Mouse (Mus musculus): Measurements from ENCODE around the gene Uvssa. TPM values are rescaled to one million over a fixed set of nuclear protein-coding genes. Genes with fewer than 3 reads are reported as not detected.
A peak's percentile ranks its signal among the peaks of the same experiment; 100 is the strongest.
"Not testable (repeated sequence)": the region's sequence is repeated elsewhere in the genome, so short reads cannot be mapped to it uniquely, and the experiment has no call there.

Gene Uvssa
- polyA plus RNA-seq (2014; fragmentation: Nextera tagmentation; extraction: Ambion mirVana) = 8.2 and 8.4 TPM in 2 replicates

DNA sequence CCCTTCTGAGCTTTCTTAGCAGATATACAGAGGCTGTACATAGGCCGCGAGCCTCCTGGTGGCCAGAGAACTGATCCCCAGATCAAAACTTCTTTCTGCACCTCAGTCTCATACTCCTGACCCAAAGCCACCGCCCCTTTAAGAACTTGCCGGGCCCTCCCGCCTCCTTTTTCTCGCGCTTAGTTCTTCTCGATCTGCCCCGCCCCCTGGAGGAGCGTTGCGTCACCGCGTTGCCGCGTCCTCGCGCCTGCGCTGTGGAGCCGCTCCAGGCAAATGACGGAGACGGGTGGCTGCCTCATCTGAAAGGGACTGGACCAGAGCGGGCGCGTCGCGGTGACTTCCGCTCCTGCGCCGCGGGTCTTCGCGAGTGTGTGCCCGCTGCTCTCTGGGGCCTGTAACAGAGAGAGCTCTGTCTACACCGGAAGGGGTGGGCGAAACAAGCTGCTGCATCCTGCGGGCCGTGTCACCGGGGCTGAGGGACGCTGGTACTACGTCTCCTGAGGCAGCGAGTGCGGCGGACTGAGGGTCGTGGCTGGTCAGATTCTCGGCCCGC lies at the start of gene Uvssa:
Gene Uvssa (plus strand): TSS at position 248 of the 553 bp plus-strand sequence.
- H3K4me2 ChIP-seq = peak within 1 kb of the TSS; percentile 89
- H3K9me3 ChIP-seq (ENCODE audit: low read depth, low read length) = no peaks in the 10 kb centered on the region
- TF ChIP-seq CTCF (IDR thresholded peaks at IDR 0.05; ENCODE audit: low read depth) = peak; percentile 60
- 0 out of 2 replicates have a peak, but pooled peaks cover 3% of the 10 kb centered on the region for H3K4me1 ChIP-seq (ENCODE audit: insufficient read depth)
- WGBS = under 1% methylated on average over 46 of the region's 46 CpGs
- H3K4me3 ChIP-seq (ENCODE audit: low read depth, low read length) = peak within 1 kb of the TSS; percentile 63
- DNase-seq = peak; percentile 100
- peak; percentile 99 for ATAC-seq (ENCODE audit: insufficient read depth)
- no peaks in the 10 kb centered on the region for H3K27me3 ChIP-seq (ENCODE audit: insufficient read depth, low read length)
- peaks cover 7% of the 10 kb centered on the region for H3K36me3 ChIP-seq (ENCODE audit: insufficient read depth)
- peak within 1 kb of the TSS; percentile 81 for H3K9ac ChIP-seq
- peak within 1 kb of the TSS; percentile 97 for H3K27ac ChIP-seq (ENCODE audit: low read depth)

DNA sequence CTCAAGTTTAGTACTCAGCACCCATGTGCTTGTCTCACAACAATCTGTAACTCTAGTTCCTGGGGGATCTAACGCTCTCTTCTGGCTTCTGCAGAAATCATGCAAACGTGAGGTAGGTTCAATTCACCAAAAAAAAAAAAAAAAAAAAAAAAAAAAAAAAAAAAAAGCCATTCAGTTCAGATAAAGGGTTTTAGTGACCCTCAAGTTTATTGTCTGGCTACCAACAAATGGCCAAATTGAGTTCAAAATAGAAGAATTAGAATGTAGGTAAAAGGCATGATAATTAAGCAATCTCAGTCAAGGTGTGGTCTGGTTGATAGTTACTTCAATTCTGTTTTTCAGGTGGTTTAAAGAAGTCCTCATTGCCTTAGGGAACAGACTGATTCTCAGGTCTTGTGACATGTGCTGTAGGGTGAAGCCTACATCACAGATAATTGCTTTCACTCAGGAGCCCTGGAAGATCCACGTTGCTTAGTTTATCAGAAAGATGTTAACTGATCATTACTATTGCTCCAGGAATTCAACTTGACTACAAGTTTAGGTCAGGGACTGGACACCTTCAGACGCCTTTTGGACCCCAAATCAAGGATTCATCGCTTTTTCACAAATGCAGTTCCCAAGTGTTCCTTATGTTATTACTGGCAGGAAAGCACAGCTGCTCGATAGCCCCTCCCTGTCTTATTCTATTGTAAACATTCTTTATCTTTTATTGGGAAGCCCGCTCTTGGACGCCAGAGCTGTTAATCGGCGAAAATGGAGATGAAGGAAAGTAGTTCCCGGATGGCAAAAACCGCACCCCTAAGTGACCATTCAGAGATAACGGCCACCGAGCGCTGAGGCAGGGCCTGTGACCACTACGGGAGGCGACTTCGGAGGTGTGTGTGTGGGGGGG lies 43.7 kb upstream of the Uvssa start:
- no peak for DNase-seq
- ATAC-seq (ENCODE audit: insufficient read depth) = no peak
- H3K4me1 ChIP-seq (ENCODE audit: insufficient read depth) = 0 out of 2 replicates have a peak, but pooled peaks cover 7% of the 10 kb centered on the region

DNA sequence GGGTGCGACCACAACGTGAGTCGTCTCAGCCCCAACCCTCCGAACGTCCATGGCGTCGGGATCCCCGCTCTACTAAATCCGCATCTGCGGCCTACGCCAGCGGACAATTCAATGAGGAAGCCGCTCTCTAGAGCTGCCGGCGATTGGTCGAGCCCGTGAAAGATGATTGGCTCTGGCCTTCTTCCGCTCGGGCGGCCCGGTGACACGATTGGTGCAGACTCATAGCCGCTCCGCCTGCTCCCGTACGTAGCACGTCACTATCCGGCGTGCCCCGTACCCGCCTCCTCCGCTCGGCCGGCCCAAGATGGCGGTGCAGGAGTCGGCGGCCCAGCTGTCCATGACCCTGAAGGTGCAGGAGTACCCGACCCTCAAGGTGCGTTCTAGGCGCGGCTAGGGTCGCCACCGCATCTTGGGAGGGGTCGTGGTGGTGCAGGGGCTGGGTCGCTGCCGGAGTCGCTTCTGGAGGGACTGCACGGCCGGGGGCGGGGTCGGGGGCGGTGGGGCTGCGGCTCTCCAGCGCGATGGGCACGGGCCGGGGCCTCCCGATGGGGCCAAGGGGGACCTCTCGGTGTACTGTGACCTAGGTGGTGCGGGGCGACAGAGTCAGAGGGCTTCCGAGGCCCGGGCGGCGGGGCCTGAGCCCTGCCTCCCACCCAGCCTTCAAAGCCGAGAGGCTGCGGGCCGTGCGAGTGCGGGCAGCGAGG lies 42.9 kb upstream of the Uvssa start, which contains the start of gene Maea:
Gene Maea (plus strand): TSS at position 237 of the 704 bp plus-strand sequence.
- Histone ChIP-seq H3K4me3 (ENCODE audit: low read depth, low read length) (peak within 1 kb of the TSS; percentile 98), H3K9ac (peak within 1 kb of the TSS; percentile 93), H3K27me3 (ENCODE audit: insufficient read depth, low read length) (no peaks in the 10 kb centered on the region), H3K27ac (ENCODE audit: low read depth) (peak within 1 kb of the TSS; percentile 88), H3K4me1 (ENCODE audit: insufficient read depth) (0 out of 2 replicates have a peak, but pooled peaks cover 7% of the 10 kb centered on the region), H3K9me3 (ENCODE audit: low read depth, low read length) (no peaks in the 10 kb centered on the region), H3K4me2 (peak within 1 kb of the TSS; percentile 81), H3K36me3 (ENCODE audit: insufficient read depth) (peaks cover 13% of the 10 kb centered on the region; the same call in 1 of the 2 replicates)
- no peak for TF ChIP-seq CTCF (IDR thresholded peaks at IDR 0.05; ENCODE audit: low read depth)
- peak; percentile 98 for DNase-seq
- peak; percentile 100 for ATAC-seq (ENCODE audit: insufficient read depth)
- under 1% methylated on average over 71 of the region's 71 CpGs for WGBS

More for the DNA sequence above, 43.7 kb upstream of the Uvssa start:
- Histone ChIP-seq H3K27ac (ENCODE audit: low read depth) (peak overlapping the region; percentile 88), H3K9me3 (ENCODE audit: low read depth, low read length) (no peaks in the 10 kb centered on the region), H3K9ac (peak overlapping the region; percentile 69), H3K4me3 (ENCODE audit: low read depth, low read length) (peak overlapping the region; percentile 98), H3K36me3 (ENCODE audit: insufficient read depth) (peaks cover 13% of the 10 kb centered on the region; the same call in 1 of the 2 replicates), H3K27me3 (ENCODE audit: insufficient read depth, low read length) (no peaks in the 10 kb centered on the region), H3K4me2 (peak overlapping the region; percentile 81)
- 18% methylated on average over 18 of the region's 18 CpGs for WGBS
- TF ChIP-seq CTCF (IDR thresholded peaks at IDR 0.05; ENCODE audit: low read depth) = no peak

DNA sequence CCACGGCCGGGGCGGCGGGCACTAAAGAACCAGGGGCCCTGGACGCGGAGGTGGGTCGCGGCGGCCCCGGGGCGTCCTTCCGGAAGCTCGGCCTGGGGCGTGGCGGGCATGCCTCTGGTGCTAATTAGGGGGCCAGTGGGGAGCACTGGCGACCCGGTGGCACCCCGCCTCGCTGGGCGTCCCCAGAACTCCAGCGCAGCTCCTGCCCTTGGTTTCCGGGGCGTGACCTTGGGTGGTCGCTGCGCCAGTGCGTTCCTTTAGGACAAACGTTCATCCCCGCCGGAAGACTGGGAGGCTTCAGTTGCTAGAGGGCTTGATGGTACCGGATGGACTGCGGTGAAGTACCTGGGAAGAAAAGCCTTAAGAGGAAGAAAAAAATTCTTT lies 42.4 kb upstream of the Uvssa start:
- Histone ChIP-seq H3K4me2 (peak overlapping the region; percentile 81), H3K4me1 (ENCODE audit: insufficient read depth) (0 out of 2 replicates have a peak, but pooled peaks cover 7% of the 10 kb centered on the region), H3K27me3 (ENCODE audit: insufficient read depth, low read length) (no peaks in the 10 kb centered on the region), H3K9me3 (ENCODE audit: low read depth, low read length) (no peaks in the 10 kb centered on the region), H3K27ac (ENCODE audit: low read depth) (peak overlapping the region; percentile 83), H3K36me3 (ENCODE audit: insufficient read depth) (peaks cover 13% of the 10 kb centered on the region; the same call in 1 of the 2 replicates), H3K4me3 (ENCODE audit: low read depth, low read length) (peak overlapping the region; percentile 98), H3K9ac (peak overlapping the region; percentile 93)
- ATAC-seq (ENCODE audit: insufficient read depth) = no peak
- WGBS = under 1% methylated on average over 31 of the region's 31 CpGs
- peak; percentile 61 for DNase-seq
- TF ChIP-seq CTCF (IDR thresholded peaks at IDR 0.05; ENCODE audit: low read depth) = no peak

DNA sequence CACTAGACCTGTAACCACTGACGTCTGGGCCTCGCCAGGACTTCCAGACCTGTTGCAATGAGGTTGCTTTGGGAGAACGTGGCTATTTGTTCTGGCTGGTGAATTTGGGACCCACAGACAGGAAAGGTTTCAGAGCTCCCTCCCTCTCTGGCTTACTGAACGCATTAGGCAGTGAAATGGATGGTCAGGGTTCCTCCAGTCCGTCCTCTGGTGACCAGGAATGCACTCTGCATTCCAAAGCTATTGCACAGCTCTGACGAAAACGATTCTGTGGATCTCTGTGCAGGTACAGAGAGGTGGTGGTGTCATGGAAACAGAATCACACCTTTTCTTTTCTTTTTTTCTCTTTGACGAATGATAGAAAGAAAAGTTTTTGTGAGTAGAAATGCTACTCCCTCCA lies 41.1 kb upstream of the Uvssa start:
- 0 out of 2 replicates have a peak, but pooled peaks cover 7% of the 10 kb centered on the region for H3K4me1 ChIP-seq (ENCODE audit: insufficient read depth)
- H3K9ac ChIP-seq = no peak overlapping the region
- no peak for ATAC-seq (ENCODE audit: insufficient read depth)
- 62% methylated on average over 8 of the region's 8 CpGs for WGBS
- H3K4me2 ChIP-seq = peak overlapping the region; percentile 81
- no peaks in the 10 kb centered on the region for H3K27me3 ChIP-seq (ENCODE audit: insufficient read depth, low read length)
- no peaks in the 10 kb centered on the region for H3K9me3 ChIP-seq (ENCODE audit: low read depth, low read length)
- peak; percentile 28 for DNase-seq
- TF ChIP-seq CTCF (IDR thresholded peaks at IDR 0.05; ENCODE audit: low read depth) = no peak
- peaks cover 13% of the 10 kb centered on the region; the same call in 1 of the 2 replicates for H3K36me3 ChIP-seq (ENCODE audit: insufficient read depth)
- H3K4me3 ChIP-seq (ENCODE audit: low read depth, low read length) = no peak overlapping the region
- H3K27ac ChIP-seq (ENCODE audit: low read depth) = no peak overlapping the region

DNA sequence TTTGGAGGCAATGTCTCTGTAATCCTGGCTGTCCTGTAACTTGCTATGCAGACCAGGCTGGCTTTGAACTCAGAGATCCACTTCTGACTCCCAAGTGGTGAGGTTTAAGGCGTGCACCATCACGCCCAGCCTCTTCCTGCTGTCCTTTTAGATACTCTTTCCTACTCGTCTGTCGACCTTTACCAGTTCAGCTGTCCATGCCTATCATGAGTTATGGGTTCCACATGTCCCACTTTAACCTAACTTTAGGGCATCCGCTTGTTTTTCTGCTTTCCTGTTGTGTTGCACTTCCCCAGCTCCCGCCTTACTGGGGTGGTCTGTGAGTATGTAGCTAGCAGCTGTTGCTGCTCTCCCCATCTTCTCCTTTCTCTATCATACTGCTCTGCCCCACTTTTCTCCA lies 37.2 kb upstream of the Uvssa start:
- Histone ChIP-seq H3K4me1 (ENCODE audit: insufficient read depth) (0 out of 2 replicates have a peak, but pooled peaks cover 3% of the 10 kb centered on the region), H3K27ac (ENCODE audit: low read depth) (no peak overlapping the region), H3K36me3 (ENCODE audit: insufficient read depth) (peaks cover 13% of the 10 kb centered on the region; the same call in 1 of the 2 replicates), H3K9ac (no peak overlapping the region), H3K4me3 (ENCODE audit: low read depth, low read length) (no peak overlapping the region), H3K27me3 (ENCODE audit: insufficient read depth, low read length) (no peaks in the 10 kb centered on the region), H3K4me2 (no peak overlapping the region), H3K9me3 (ENCODE audit: low read depth, low read length) (no peaks in the 10 kb centered on the region)
- WGBS = 75% methylated on average over 6 of the region's 6 CpGs
- no peak for ATAC-seq (ENCODE audit: insufficient read depth)
- TF ChIP-seq CTCF (IDR thresholded peaks at IDR 0.05; ENCODE audit: low read depth) = no peak
- DNase-seq = no peak

DNA sequence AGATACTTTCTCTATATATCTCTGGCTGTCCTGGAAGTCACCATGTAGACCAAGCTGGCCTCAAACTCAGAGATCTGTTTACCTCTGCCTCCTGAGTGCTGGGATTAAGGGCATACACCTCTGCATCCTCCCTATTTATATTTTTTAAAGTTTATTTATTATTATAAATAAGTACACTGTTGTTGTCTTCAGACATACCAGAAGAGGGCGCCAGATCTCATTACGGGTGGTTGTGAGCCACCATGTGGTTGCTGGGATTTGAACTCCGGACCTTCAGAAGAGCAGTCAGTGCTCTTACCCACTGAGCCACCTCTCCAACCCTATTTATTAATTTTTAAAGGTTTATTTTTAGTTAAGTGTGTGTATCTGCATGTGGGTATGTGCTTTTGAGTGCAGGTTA lies 36.1 kb upstream of the Uvssa start:
- DNase-seq; H3K9ac ChIP-seq; ATAC-seq (ENCODE audit: insufficient read depth); H3K4me2 ChIP-seq; H3K9me3 ChIP-seq (ENCODE audit: low read depth, low read length); H3K4me1 ChIP-seq (ENCODE audit: insufficient read depth); H3K27me3 ChIP-seq (ENCODE audit: insufficient read depth, low read length); H3K27ac ChIP-seq (ENCODE audit: low read depth); H3K4me3 ChIP-seq (ENCODE audit: low read depth, low read length): not testable (repeated sequence)
- 74% methylated on average over 3 of the region's 3 CpGs for WGBS
- H3K36me3 ChIP-seq (ENCODE audit: insufficient read depth) = peaks cover 13% of the 10 kb centered on the region; the same call in 1 of the 2 replicates
